Mouse (Mus musculus) natural killer cell, adult 2 months (primary cell): ENCODE results near the gene Ppp2r5e.

Source experiments
- DNase-seq, 2 experiments: peaks; one replicate each; pipeline ENCODE4 v3.0.0; 2022; ENCODE audit warnings: low spot score in 2 of 2

Gene Ppp2r5e

DNA sequence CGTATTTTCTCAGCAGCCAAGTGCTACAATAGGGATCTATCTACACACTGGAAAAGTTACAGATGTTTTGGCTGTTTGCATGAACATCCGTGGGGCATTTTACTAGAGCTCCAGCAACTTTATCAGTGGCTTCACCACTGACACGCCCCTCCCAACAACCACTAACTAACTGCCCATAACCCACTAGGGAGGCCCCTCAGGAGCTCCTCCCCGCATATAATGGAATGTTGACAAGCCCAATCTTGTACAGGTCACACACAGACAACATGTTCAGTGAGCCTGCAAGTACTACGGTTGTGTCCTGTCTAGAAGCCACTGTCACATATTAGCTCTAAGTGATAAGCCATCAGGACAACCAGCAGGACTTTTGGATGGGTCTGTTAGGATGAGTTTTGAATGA is 18.8 kb downstream of the Ppp2r5e start:
- no peak for DNase-seq

DNA sequence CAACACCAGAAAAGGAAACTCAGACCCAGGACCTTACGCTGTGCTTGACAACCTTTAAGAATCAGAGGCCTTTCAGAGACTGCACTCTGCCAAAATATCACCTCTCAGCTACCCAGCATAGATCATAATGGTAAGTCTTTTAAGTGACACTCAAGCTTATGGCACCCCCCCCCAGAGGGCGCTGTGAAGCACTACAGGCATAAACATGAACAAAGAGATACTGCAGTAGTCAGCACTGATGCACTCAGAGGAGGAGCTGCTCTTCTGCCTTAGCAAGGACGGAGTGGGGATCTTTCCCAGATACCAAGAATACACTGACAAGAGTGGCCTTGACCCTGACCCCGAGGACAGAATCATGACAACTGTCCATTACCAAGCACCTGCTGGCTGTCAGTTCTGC is 23.8 kb downstream of the Ppp2r5e start:
- peak; percentile 29 to 60 for DNase-seq

DNA sequence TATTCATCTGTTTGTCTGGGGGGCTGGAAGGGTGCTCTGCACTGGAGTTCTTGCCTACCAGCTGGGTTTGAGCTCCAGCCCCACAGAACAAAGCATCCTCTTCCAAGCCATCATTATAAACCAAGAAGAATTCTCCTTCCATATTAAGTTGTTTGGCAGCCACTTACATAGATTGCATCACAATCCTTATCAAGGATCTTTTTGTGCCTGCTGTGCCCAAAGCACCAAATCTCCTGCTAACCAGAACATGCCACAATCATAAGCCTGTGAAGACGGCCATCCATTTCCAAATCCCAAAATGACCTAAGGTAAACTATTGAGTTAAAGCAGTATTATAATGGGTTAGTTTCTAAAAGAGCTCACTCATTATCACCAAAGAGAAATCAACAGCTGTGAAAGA is 25.9 kb downstream of the Ppp2r5e start:
- DNase-seq, result no peak

DNA sequence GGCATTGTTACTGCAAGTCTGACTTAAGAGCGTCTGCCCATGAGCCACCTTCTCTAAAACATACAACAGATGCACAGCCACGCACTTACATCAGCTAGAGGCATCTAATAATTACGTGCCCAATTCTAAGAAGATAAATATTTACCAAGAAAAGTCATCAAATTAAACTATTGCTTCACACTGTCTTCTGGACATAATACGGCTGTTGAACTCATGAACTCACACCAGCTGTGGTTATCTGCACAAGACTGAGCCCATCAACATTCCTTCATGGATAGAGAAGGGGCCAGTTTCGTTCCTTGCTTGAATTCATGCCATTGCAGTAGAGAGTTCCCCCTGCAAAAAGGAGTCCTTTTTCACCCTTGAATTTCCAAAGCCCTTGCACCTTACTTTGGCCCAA is 28.3 kb downstream of the Ppp2r5e start:
- DNase-seq, result no peak

DNA sequence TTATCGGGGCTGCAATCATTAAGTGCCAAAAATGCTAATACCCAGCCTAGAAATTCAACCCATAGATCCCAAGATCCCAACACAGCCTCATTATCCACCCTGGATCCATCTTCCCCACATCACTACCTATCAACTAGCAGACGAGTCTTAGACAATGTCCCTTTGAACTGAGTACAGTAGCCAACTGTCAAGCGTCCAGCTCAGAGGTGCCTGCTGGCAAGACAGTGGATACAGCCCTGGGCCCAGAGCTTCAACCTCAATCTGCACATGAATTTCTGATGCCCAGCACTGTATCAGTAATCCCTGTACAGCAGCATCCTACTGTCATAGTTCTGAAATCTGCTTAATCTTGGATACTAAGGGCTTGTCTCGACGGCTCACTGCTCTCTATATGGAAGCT is 30.3 kb downstream of the Ppp2r5e start:
- no peak for DNase-seq

DNA sequence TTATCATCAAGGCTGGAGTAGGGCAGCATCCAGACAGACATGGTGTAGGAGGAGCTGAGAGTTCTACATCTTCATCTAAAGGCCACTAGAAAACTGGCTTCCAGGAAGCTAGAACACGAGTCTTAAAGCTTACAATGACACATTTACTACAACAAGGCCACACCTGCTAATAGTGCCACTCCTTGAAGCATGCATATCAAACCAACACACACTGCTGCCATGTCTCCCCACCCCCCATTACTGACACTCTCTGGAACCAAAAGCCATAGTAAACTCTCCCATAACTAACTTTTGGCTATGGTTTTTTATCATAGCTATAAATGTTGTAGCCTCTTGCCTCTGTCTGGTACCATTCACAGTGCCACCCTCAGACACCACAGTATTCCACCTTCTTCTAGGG is 31.5 kb downstream of the Ppp2r5e start:
- no peak for DNase-seq

DNA sequence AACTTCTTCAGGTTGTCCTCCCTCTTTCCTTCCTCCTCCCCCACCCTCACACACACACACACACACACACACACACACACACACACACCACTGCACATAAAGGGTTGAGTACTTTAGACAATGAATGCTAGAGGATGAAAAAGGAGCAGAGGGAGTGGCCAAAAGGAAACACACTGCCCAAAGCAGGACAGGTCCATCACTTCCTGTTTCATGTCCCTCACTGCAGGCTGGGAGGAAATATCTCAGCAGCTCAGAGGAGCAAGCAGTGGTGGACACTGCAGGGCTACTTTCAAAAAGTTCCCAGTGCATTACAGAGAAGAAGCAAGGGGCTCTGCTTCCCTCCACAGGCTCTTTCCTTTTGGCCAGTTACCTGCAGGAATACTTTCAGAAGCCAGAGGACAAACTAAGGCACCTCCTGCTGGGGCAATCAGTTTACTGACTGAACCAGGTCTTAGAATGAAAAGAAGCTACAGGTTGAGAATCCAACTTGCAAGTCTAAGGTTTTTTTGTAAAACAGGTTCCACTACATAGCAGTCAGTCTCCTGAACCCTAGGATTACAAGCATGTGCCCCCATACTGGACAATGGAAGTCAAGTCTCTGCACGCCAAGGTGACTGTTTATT is 32.9 kb downstream of the Ppp2r5e start:
- DNase-seq, result no peak

DNA sequence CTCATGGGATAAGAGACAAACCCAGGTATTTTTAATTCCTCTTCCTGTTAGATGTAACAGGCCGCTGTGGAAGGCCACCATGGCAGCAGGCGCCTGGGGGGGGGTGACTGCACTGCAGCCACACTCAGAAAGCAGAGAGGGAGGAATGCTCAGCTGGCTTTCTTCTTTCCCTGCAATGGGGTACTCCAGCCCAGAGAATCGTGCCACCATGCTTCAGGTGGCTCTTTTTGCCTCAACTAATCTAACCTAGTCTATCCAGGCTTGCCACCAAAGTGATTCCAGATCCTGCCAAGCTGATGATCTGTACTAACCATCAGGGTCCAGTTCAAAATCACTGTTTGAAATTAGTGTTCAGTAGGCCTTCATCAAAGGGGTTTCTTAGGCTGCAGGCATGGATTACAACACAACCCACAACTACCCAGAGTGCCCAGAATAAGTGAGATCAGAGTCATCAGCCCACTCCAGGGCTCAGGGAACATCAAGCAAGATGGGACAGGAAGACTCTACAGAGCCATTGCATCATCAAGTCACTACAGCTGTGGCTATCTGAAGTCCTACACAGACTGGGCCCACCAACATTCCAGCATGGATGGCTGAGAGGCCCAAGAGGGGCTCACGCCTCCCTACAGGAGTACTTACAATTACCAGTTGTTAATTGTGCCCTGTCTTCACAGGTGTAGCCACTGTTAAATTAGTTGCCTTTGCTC is 35.2 kb downstream of the Ppp2r5e start:
- no peak for DNase-seq

DNA sequence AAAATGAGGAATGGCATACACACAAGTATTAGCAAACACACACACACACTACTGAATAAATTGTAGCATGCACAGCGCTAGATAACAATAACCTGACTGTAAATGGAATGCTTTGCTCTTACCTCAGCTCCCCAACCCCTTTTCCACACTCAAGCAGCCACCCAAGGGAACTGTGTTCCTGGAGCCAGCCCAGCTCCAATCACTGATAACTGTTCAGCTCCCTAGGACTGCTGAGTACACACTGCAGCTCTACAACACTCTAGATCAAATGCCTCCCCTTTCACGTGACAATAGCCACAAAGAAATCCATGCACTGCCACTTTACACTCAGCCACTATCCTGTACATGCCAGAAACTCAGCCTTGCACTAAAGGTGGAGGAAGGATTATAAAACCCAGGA is 36.8 kb downstream of the Ppp2r5e start:
- no peak for DNase-seq

DNA sequence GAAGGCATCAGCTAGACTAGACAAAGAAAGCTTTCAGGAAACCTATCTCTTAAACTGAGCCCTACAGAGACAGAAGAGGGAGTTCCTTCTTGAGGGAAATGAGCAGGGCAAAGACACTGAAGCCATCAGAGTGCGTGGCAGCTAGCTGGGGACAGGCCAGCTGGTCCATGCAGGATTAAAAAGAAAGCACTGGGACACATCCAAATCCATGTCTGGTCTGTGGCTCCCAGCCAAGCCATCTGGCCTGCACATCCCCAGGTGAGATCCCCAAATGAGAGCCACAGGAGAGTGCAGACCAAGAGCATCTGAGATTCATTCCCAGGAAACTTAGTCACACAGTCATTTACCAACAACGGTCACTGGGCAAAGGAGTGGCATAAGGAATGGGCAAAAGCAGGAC is 38.2 kb downstream of the Ppp2r5e start:
- DNase-seq, result no peak

DNA sequence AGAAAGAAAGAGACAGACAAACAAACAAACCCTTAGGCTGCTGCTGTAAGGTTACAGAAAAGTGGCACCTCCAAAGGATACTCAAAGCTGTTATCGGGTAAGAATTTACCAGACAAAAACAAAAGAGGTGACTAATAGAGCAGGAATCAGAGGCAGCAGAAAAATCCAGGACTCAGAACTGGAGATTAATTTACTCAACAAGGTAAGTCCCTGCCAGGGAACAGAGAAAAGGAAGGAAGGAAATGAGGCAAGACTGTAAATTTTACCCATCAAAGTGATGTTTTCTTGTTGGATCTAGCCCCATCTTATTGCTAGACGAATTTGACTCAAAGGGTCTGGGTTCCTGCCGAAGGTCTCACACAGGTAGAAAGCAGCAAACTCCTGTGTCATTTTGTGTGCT is 41.0 kb downstream of the Ppp2r5e start:
- DNase-seq, result no peak

DNA sequence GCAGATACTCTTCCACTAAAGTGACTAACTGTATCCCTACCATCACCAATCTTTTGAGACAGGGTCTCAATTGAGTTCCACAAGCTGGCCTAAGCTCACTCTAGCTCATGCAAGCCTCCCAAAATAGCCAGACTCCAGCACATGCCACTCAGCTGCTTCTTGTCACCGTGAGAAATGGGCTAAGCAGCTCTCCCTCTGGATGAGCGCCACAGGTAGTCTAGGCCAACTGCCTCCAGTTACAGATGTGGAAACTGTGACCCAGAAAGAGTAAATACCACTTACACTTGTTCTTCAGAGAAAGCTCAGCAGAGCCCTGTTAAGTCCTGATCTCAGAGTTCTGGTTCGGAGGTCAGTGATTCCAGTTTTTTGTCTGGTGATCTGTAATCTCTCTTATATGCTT is 43.7 kb downstream of the Ppp2r5e start:
- no peak for DNase-seq

DNA sequence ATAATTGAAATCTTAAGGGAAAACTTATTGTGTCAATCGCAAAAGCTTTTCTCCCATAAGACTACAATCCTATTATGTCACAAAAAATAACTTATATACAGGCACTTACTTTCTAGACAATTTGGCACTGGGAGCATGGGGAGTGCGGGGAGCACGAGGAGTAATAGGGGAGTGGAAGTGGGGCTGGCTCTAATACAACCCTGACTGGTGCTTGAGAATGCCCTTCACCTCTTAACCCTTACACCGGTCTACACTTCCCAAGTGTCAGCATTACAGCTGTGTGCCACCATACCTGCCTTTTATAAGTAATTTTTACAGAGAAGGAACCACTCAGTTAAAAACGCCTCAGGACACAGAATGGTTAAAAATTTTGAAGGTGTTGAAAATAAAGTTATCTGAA is 44.4 kb downstream of the Ppp2r5e start:
- no peak for DNase-seq

DNA sequence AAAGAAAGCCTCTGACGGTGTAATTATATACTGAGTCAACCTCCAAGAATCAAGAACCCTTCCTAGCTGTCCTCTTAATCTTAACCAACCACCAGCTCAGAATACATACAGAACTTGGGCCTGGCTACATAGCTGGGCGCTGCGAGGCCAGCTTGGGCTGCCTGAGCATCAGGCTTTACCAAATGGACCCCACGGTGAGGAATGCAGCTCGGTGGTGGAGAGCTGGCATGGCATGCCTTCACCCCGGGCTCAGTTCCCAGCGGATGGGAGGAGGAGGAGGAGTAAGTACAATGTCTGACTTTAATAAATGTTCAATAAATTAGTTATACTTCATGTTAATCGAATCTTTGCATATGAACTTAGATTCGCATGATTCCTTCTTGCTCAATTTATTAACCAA is 47.0 kb downstream of the Ppp2r5e start:
- no peak for DNase-seq

DNA sequence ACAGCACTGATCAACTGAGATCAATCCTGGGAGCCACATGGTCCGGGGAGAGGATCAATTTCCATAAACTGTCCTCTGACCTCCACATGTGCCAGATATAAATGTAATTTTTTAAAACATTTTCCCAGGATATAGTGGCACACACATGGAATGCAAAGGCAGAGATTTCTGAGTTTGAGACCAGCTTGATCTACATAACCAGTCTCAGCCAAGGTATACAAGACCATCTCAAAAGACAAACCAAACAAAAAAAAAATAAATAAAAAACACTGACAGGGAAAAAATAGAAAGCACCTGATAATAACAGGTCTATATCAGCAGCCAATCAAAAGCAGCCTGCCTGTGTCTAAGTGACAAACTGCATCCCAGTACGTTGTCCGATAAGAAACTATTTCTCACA is 48.9 kb downstream of the Ppp2r5e start:
- no peak for DNase-seq

DNA sequence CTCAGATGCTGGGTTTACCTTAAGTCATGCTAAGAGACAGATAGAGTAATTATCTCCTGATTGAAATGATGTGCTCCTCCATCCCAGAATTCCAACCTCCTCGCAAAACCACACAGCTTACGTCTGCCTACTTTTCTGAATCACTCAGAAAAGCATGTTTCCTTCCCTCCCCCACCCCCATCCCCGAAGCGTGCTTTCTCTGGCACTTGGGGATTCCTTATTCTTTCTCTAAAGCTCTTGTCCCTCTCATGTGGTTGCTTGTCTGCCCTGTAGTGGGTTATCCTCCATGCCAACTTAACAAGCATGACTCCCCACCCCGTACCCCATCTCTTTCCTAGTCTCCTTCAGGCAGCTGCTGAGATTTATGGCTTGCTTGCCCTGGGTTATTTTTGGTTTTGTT is 49.8 kb downstream of the Ppp2r5e start:
- DNase-seq, result no peak

DNA sequence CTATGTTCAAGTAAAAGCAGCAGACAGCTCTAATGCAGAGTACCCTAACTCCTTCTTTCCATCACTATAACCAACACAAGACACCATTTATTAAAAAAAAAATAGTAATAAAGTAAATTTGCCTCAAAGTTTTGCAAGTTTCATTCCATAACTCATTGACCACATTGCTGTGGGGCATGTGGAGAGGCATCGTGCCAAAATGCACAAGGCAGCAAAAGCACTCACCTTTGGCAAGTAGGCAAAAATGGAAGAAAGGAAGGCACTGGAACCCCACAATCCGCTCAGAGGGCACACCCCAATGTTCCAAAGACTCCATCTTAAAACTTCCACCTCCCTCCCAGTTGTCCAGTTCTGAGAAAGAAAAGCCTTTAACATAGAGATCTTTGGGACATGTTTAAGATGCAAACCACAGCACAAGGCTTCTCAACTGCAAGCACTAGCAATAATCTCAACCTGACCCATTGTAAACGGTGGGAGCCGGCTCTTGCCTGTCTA is 50.6 kb downstream of the Ppp2r5e start:
- DNase-seq, result no peak

DNA sequence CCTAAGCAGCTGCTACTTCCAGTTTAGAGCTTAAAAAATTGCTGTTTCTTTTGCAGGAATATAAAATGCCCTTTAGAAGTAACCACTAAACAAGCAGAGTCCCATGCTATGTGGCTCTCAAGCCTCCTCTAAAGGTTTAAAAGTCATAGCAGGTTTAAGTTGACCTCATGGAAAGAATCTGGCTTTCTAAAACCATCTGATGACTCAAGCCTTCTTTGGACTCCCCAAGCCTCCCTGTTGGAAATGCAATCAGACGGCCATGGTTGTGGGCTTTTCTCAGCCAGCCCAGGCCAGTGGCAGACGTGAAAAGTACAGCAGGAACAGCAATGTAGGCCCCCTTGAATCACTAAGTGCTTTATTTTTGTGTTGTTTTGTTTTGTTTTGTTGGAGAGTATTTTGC is 51.4 kb downstream of the Ppp2r5e start:
- no peak for DNase-seq

DNA sequence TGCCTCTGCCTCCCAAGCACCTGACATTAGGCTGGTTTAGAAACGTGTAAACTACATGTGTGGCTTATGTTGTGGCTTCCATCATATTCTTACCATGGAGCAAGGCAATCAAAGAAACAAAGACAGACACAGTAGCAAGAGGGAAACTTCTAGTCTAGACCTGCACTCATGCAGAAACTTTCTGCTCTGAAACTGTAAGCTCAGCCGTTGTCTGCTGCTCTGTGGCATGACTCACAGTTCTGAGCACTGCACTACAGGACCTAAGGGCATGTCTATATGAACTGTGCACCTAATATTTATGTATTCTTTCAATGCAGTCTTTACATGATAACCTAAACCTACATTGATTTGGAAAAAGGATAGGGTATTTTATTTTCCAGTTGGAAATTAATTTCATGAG is 51.8 kb downstream of the Ppp2r5e start:
- DNase-seq, result no peak

DNA sequence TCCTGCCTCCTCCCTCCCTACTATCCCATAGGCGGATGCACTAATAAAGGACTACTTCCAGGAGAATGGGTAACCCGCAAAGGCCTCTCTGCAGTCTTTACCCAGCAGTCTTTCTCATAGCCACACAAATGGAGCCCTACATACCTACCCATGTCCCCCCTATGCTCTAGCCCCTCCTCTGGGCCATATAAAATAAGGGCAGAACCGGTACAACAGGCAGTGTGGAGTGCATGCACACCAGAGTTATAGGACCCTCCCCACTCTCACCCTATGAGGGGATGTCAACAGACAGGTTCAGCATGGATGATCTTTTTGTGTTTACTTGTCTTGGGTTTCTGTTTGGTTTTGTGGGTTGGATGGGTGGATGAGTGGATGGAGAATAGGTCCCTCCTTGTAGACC is 52.7 kb downstream of the Ppp2r5e start:
- no peak for DNase-seq

DNA sequence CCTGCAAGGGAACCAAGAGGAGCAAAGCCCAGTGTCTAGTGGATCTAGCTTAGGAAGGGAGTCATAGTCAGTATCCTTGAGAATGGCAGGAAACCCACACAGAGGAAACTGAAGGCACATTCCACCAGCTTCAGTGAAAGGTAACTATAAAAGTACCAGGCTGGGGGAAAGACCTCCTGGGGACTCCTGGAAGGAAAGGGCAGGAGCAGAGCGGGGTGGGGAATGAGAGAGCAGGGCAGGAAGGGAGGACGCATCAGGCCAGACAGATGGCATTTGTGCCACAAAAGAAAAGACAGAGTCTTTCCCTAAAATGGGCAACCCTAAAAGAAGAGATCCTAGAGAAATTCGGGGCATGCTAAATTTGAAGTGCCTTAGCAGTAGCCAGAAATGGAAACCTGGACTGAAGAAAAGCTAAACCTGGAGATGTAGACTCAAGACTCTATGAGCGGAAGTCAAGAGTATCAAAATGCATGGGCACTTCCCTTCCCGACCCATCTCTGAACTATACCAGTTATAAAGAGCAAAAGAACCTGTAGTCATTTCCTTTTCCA is 55.3 kb downstream of the Ppp2r5e start:
- DNase-seq, result no peak

DNA sequence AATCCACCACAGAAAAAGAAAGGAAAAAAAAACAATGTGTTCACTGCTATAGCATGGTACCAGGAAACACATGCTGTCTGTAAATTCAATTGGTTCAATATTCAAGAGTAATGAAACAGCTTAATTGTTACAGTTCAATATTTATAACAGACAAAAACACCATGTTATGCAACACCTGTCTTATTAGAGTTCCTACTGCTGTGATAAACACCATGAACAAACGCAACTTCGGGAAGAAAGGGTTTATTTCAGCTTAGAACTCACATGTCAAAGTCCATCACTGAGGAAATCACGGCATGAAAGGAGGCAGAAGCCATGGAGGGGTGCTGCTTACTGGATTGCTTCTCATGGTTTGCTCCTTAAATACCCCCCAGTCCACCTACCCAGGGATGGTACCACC is 56.8 kb downstream of the Ppp2r5e start:
- DNase-seq, result no peak

DNA sequence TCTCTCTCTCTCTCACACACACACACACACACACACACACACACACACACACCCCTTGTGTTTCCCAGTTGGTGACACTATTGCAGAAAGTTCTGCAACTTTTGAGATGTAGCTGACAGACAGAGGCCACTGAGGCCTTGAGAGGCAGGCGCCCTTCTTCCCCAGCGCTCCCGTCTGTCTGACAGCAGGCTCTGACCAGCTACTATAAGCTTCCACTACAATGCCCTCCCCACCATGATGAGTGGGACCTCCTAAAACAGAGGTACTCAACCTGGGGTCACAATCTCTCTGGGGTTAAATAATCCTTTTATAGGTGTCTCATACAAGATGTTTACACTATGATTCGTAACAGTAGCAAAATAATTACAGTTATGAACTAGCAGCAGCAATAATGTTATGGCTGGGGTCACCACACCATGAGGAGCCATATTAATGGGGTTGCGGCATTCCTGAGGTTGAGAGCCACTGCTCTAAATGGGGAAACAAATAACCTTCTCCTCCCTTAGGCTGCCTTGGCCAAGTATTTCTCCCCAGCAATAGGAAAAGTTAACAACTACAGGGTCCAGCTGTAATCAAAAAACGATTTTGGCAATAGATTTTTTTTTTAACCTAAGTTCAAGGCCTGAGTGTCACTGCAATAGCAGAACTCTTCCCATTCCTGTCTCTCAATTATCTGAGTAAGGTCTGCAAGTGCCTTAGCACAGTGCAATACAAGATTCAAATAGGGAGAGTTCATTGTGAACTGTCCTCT is 58.2 kb downstream of the Ppp2r5e start:
- DNase-seq, result no peak
